Mouse (Mus musculus): ENCODE data around the gene Olfr572.

The Olfr572 gene

DNA sequence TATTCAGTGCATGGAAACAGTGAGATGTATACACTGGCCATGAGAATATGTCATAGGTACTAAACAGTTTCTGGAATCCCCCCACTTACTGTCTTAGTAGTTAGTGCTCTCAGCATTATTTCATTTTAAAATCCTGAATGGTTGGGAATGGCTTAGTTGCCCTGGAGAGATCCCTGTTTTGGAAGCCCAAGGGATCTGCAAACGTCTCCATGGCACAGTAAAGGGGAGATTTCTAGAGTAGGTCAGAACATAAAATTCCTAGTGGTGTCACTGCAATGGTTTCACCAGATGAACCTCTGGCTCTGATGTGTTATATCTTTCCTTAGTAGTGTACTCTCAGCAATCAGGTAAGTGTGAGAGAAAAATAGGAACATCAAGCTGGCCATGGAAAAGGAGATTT is at the start of gene Olfr572:
Olfr572 (plus strand) TSS at position 301 of the 400 bp plus-strand sequence.
- in situ Hi-C loops (cut with MboI; ENCODE audit: unreplicated experiment in 2 of 2) = loop anchor here (5.0 to 25.0 kb wide), 2 partner anchors 407 to 1262 kb away; partner anchors contain the start of gene Clpb (in 1 of the 2)

DNA sequence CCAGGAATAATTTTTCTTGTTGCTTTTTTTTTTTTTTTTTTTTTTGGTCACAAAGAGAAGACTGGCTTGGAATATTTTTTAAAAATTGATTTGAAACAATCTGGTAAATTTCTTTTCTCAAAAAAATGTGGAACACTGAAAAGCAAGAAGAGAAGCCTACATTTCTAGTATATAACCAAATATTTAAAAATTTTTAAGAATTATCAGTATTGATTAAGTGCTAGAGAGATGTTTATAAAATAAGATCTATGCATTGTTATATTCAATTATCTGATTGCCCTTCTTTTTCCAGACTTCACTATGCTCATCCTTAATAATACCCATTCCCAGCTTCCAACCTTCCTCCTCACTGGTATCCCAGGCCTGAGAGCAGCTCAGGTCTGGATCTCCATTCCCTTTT is 47.4 kb upstream of the Olfr572 start, which contains the start of gene Olfr568:
Olfr568 (plus strand) TSS at position 301 of the 400 bp plus-strand sequence.
- in situ Hi-C loops (cut with MboI; ENCODE audit: unreplicated experiment in 2 of 2) = no loop called here

- in situ Hi-C loops (cut with MboI; ENCODE audit: unreplicated experiment in 2 of 2) = no loop called here
These were observed 33.4 kb upstream of the Olfr572 start, which contains the start of gene Olfr569 for GRCm38 (mm10) chr7:102890782-102891181. Gene Olfr569, minus strand, starts transcription at chr7:102890882.

DNA sequence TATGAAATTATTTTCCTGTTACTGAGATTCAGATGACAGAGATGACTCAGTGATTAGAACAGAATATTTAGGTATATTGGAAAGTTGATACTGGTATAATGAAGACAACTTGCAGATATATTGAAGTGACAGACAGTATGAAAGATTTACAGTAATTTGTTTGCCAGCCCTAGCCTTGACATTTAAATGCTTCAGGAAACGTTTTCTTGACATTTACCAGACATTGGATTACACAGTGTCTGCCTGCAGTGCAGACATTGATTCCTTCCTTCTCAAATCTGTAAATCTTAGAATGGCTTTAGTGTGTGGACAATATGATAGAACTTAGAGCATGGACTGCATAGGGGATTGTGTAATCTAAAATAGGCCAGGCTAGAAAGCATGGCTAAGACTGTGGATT is 8.9 kb upstream of the Olfr572 start:
- in situ Hi-C loops (cut with MboI; ENCODE audit: unreplicated experiment in 2 of 2) = loop anchor here in 1 of 2 experiments (5.0 to 25.0 kb wide), 2 partner anchors 408 to 1253 kb away; partner anchors contain the start of gene Clpb

GRCm38 (mm10) chr7:102916405-102916804 is 7.8 kb upstream of the Olfr572 start:
- in situ Hi-C loops (cut with MboI; ENCODE audit: unreplicated experiment in 2 of 2) = loop anchor here in 1 of 2 experiments (5.0 to 25.0 kb wide), 2 partner anchors 409 to 1254 kb away; partner anchors contain the start of gene Clpb

- in situ Hi-C loops (cut with MboI; ENCODE audit: unreplicated experiment in 2 of 2) = loop anchor here in 1 of 2 experiments (5.0 to 25.0 kb wide), 2 partner anchors 410 to 1255 kb away; partner anchors contain the start of gene Clpb
These were observed 7.0 kb upstream of the Olfr572 start, which contains the start of gene Olfr571 for GRCm38 (mm10) chr7:102917032-102917875. Gene Olfr571, minus strand, starts transcription at chr7:102917536.

GRCm38 (mm10) chr7:102919632-102920031 is 4.6 kb upstream of the Olfr572 start:
- in situ Hi-C loops (cut with MboI; ENCODE audit: unreplicated experiment in 2 of 2) = loop anchor here (5.0 to 25.0 kb wide), 3 partner anchors 402 to 1257 kb away; partner anchors contain the start of gene Clpb (in 1 of the 2)

GRCm38 (mm10) chr7:102927105-102927504 is 2.9 kb downstream of the Olfr572 start:
- in situ Hi-C loops (cut with MboI; ENCODE audit: unreplicated experiment in 2 of 2) = no loop called here

GRCm38 (mm10) chr7:102942475-102942874 is 18.3 kb downstream of the Olfr572 start, which contains the start of gene Olfr573-ps1:
Gene Olfr573-ps1, minus strand, starts transcription at chr7:102942575.
- in situ Hi-C loops (cut with MboI; ENCODE audit: unreplicated experiment in 2 of 2) = no loop called here

DNA sequence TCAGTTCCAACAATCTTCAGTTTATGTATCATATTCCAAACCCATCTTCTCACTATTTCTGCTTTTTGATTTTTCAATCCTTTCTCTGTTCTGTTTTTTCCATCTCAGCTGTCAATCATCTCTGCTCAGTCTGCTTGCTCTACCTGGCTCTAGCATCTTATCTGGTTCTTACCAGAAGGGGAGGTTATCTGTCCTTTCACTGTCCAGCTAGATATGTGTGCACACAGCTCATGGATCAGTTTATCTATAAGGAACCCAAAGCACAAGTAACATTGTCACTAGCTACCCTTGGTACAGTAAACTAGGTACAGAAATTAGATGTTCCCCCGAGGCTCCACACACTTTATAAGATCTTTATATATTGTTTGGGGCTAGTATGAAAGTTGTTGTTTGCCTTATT is 19.2 kb downstream of the Olfr572 start:
- in situ Hi-C loops (cut with MboI; ENCODE audit: unreplicated experiment in 2 of 2) = no loop called here

DNA sequence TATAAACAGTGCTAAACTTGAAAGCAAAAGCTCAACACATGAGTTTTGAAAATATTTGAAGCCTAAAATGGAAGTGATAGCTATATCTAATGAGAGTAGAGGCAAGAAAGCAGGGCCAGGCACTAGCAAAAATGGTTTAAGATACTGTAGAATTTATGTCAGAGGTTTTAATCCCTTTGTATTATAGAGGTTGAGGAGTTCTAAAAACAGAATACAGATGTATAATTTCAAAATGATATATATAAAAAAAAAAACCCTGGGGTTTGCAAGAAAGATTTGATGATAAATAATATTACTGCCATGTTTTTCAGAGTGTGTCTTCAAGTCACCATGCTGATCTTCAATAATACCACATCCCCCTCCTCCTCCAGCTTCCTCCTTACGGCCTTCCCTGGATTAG is 24.0 kb downstream of the Olfr572 start, which contains the start of gene Olfr574:
Olfr574 (plus strand) TSS at position 301 of the 400 bp plus-strand sequence.
- in situ Hi-C loops (cut with MboI; ENCODE audit: unreplicated experiment in 2 of 2) = no loop called here

- in situ Hi-C loops (cut with MboI; ENCODE audit: unreplicated experiment in 2 of 2) = no loop called here
These were observed 26.5 kb downstream of the Olfr572 start for GRCm38 (mm10) chr7:102950732-102951131.

GRCm38 (mm10) chr7:102958137-102958536 is 33.9 kb downstream of the Olfr572 start:
- in situ Hi-C loops (cut with MboI; ENCODE audit: unreplicated experiment in 2 of 2) = no loop called here

DNA sequence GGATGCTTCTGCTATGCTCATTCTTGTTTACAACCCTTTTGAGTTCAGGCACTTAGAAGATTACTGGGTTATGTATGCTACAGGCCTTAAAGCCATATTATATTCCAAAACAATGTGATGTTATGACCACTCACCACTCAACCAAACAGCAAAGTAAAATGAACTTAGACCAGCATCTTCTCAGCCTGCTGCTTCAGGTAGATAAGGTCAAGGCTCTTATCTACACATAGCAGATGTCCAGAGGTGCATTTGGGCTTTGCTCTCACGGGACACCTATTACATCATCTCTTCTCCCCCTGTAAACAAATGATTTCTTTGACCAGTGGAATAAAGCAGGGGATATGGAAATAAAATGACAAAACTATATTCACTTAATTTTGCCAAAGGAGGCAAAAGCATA is 34.4 kb downstream of the Olfr572 start, which contains the start of gene Olfr575:
Olfr575 (minus strand) TSS at position 183 of the 400 bp plus-strand sequence.
- in situ Hi-C loops (cut with MboI; ENCODE audit: unreplicated experiment in 2 of 2) = no loop called here

DNA sequence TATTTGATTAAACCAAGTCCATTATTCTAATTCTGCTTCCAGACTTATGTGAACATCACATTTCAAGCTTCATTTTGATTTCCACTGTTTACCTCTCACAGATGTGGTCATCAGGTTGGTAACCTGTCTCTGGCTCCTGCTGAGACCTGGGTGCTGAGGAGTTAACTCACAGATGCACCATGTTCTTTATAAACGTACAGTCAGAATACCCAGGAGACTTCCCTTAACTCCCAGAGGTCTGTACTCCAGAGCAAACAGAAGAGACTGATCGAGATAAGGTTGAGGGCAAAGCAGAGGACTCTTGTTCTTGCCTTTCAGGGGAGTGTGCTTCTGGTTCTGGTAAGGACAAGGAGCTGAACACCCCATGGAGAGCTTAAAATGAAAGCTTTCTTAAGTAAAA is 38.2 kb downstream of the Olfr572 start, which contains the start of gene Olfr576:
Olfr576 (plus strand) TSS at position 301 of the 400 bp plus-strand sequence.
- in situ Hi-C loops (cut with MboI; ENCODE audit: unreplicated experiment in 2 of 2) = no loop called here

DNA sequence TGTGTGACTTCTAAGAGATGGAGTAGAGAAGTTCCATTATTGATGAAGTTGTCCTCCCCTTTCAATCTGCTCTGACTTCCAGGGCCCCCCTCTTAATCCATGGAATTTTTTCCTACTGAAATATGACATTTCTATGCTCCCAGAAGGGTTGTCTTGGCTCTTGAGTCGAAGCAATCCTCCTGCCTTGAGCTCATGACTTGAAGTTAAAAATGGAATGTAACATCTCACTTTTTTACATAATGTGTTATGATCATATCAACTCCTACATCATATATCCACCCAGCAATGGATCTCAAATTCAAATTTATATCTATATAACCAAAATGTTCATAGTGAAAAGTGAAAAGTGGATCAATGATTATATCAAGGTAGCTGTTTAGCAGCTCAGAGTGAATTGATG is 50.2 kb downstream of the Olfr572 start:
- in situ Hi-C loops (cut with MboI; ENCODE audit: unreplicated experiment in 2 of 2) = no loop called here

DNA sequence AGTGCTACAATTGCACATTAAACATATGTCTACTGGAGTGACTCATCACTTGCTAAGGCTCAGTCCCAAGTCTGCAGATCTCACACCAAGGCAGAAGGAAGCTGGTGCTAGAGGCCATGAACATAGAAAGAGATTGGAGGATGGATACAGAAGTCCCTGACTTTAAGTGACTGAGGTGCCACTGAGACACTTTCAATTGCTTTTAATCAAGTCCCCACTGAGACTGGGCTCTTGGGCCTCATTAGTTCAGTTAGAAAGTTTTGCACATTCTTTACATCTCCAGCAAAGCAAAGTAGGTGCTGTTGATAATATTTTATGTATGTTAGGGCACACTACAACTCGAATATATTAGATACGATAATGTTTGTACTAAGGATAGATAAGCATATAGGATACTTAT is 51.6 kb downstream of the Olfr572 start, which contains the start of gene Olfr577:
Olfr577 (minus strand) TSS at position 101 of the 400 bp plus-strand sequence.
- in situ Hi-C loops (cut with MboI; ENCODE audit: unreplicated experiment in 2 of 2) = no loop called here
